Mouse (Mus musculus): ENCODE measurements around the gene Itpkc. TPM values are rescaled to one million over a fixed set of nuclear protein-coding genes. Genes with fewer than 3 reads are reported as not detected.
A peak's percentile ranks its signal among the peaks of the same experiment; 100 is the strongest.

The Itpkc gene
- polyA plus RNA-seq, 2 experiments, result 1.3 to 2.0 TPM

- H3K36me3 ChIP-seq (replicated peaks; ENCODE audit: control insufficient read depth, insufficient read depth, low read depth), result peaks cover 68% of the 10 kb centered on the region
- no peak overlapping the region for H3K4me3 ChIP-seq (ENCODE audit: insufficient read depth in 1 of 2, low read depth in 2 of 2, low read length in 2 of 2)
- ATAC-seq (ENCODE audit: insufficient read depth) (no peak), DNase-seq (ENCODE audit: low read depth in 3 of 3, low spot score in 3 of 3) (no peak)
- TF ChIP-seq CTCF (IDR thresholded peaks at IDR 0.05; ENCODE audit: low read depth) (peak; percentile 58), EP300 (IDR thresholded peaks at IDR 0.05; ENCODE audit: low read depth) (no peak)
- H3K27me3 ChIP-seq (ENCODE audit: control insufficient read depth, insufficient read depth, low read length), result no peaks in the 10 kb centered on the region
- 83% methylated on average over 10 of the region's 10 CpGs for WGBS (ENCODE audit: insufficient replicate concordance)
- H3K9ac ChIP-seq (replicated peaks), result no peak overlapping the region
- peaks cover under 1 to 1% of the 10 kb centered on the region in 2 experiments; a peak in 2 of 4 replicates for H3K4me1 ChIP-seq (replicated peaks; ENCODE audit: control insufficient read depth in 2 of 2, insufficient read depth in 2 of 2, low read length in 1 of 2)
- no peak overlapping the region for H3K27ac ChIP-seq
- no peak overlapping the region for H3K4me2 ChIP-seq (ENCODE audit: low read depth)
- no peaks in the 10 kb centered on the region for H3K9me3 ChIP-seq (ENCODE audit: control insufficient read depth, low read length)
These were observed 39.1 kb downstream of the Itpkc start for GRCm38 (mm10) chr7:27189271-27189931.

- peaks cover 41% of the 10 kb centered on the region for H3K36me3 ChIP-seq (replicated peaks; ENCODE audit: control insufficient read depth, insufficient read depth, low read depth)
These were observed 42.5 kb downstream of the Itpkc start for GRCm38 (mm10) chr7:27185986-27186385.

GRCm38 (mm10) chr7:27184964-27185363 lies 43.5 kb downstream of the Itpkc start:
- H3K27me3 ChIP-seq (ENCODE audit: control insufficient read depth, insufficient read depth, low read length), result no peaks in the 10 kb centered on the region
- H3K36me3 ChIP-seq (replicated peaks; ENCODE audit: control insufficient read depth, insufficient read depth, low read depth), result peaks cover 34% of the 10 kb centered on the region
- TF ChIP-seq EP300 (IDR thresholded peaks at IDR 0.05; ENCODE audit: low read depth) (no peak), CTCF (IDR thresholded peaks at IDR 0.05; ENCODE audit: low read depth) (peak; percentile 88)
- no peak overlapping the region for H3K27ac ChIP-seq
- H3K9ac ChIP-seq (replicated peaks), result no peak overlapping the region
- no peak overlapping the region for H3K4me3 ChIP-seq (ENCODE audit: insufficient read depth in 1 of 2, low read depth in 2 of 2, low read length in 2 of 2)
- H3K4me2 ChIP-seq (ENCODE audit: low read depth), result no peak overlapping the region
- peaks cover 0 to 3% of the 10 kb centered on the region in 2 experiments; a peak in 1 of 4 replicates for H3K4me1 ChIP-seq (replicated peaks; ENCODE audit: control insufficient read depth in 2 of 2, insufficient read depth in 2 of 2, low read length in 1 of 2)
- 22% methylated on average over 3 of the region's 3 CpGs for WGBS (ENCODE audit: insufficient replicate concordance)
- ATAC-seq (ENCODE audit: insufficient read depth) (no peak), DNase-seq (ENCODE audit: low read depth in 3 of 3, low spot score in 3 of 3) (peak in 1 of 3 experiments; percentile 30)
- no peaks in the 10 kb centered on the region for H3K9me3 ChIP-seq (ENCODE audit: control insufficient read depth, low read length)

More at GRCm38 (mm10) chr7:27185986-27186385, 42.5 kb downstream of the Itpkc start:
- H3K27me3 ChIP-seq (ENCODE audit: control insufficient read depth, insufficient read depth, low read length), result no peaks in the 10 kb centered on the region
- H3K4me3 ChIP-seq (ENCODE audit: insufficient read depth in 1 of 2, low read depth in 2 of 2, low read length in 2 of 2), result no peak overlapping the region
- WGBS (ENCODE audit: insufficient replicate concordance), result 74% methylated on average over 5 of the region's 5 CpGs
- ATAC-seq (ENCODE audit: insufficient read depth) (no peak), DNase-seq (ENCODE audit: low read depth in 3 of 3, low spot score in 3 of 3) (no peak)
- TF ChIP-seq CTCF (IDR thresholded peaks at IDR 0.05; ENCODE audit: low read depth) (no peak), EP300 (IDR thresholded peaks at IDR 0.05; ENCODE audit: low read depth) (no peak)
- no peak overlapping the region for H3K27ac ChIP-seq
- H3K4me1 ChIP-seq (replicated peaks; ENCODE audit: control insufficient read depth in 2 of 2, insufficient read depth in 2 of 2, low read length in 1 of 2), result no peaks in the 10 kb centered on the region
- H3K9me3 ChIP-seq (ENCODE audit: control insufficient read depth, low read length), result no peaks in the 10 kb centered on the region
- no peak overlapping the region for H3K9ac ChIP-seq (replicated peaks)
- H3K4me2 ChIP-seq (ENCODE audit: low read depth), result no peak overlapping the region

GRCm38 (mm10) chr7:27182498-27182897 lies 46.0 kb downstream of the Itpkc start:
- ATAC-seq (ENCODE audit: insufficient read depth) (no peak), DNase-seq (ENCODE audit: low read depth in 3 of 3, low spot score in 3 of 3) (no peak)
- H3K4me2 ChIP-seq (ENCODE audit: low read depth), result no peak overlapping the region

GRCm38 (mm10) chr7:27180837-27181695 lies 47.4 kb downstream of the Itpkc start, which contains the start of the genes Gm21983 and Mia:
Gm21983 (minus strand) TSS chr7:27181086.
Mia (minus strand) TSS chr7:27181157.
- no peak for ATAC-seq (ENCODE audit: insufficient read depth)
- no peak within 1 kb of the TSS for H3K9ac ChIP-seq (replicated peaks)
- no peak for TF ChIP-seq CTCF (IDR thresholded peaks at IDR 0.05; ENCODE audit: low read depth)
- no peak for TF ChIP-seq EP300 (IDR thresholded peaks at IDR 0.05; ENCODE audit: low read depth)
- peaks cover 10 to 18% of the 10 kb centered on the region in 2 experiments for H3K4me1 ChIP-seq (replicated peaks; ENCODE audit: control insufficient read depth in 2 of 2, insufficient read depth in 2 of 2, low read length in 1 of 2)
- H3K4me3 ChIP-seq (ENCODE audit: insufficient read depth in 1 of 2, low read depth in 2 of 2, low read length in 2 of 2), result no peak within 1 kb of the TSS
- H3K27ac ChIP-seq, result no peak within 1 kb of the TSS
- H3K27me3 ChIP-seq (ENCODE audit: control insufficient read depth, insufficient read depth, low read length), result no peaks in the 10 kb centered on the region
- WGBS (ENCODE audit: insufficient replicate concordance), result 64% methylated on average over 14 of the region's 14 CpGs
- no peaks in the 10 kb centered on the region for H3K9me3 ChIP-seq (ENCODE audit: control insufficient read depth, low read length)
- H3K36me3 ChIP-seq (replicated peaks; ENCODE audit: control insufficient read depth, insufficient read depth, low read depth), result peaks cover 9% of the 10 kb centered on the region
- H3K4me2 ChIP-seq (ENCODE audit: low read depth), result no peak within 1 kb of the TSS
- no peak for DNase-seq (ENCODE audit: low read depth in 3 of 3, low spot score in 3 of 3)

More at GRCm38 (mm10) chr7:27182498-27182897, 46.0 kb downstream of the Itpkc start:
- WGBS (ENCODE audit: insufficient replicate concordance), result 70% methylated on average over 1 of the region's 1 CpGs
- TF ChIP-seq CTCF (IDR thresholded peaks at IDR 0.05; ENCODE audit: low read depth) (no peak), EP300 (IDR thresholded peaks at IDR 0.05; ENCODE audit: low read depth) (no peak)
- Histone ChIP-seq H3K9me3 (ENCODE audit: control insufficient read depth, low read length) (no peaks in the 10 kb centered on the region), H3K4me1 (replicated peaks; ENCODE audit: control insufficient read depth in 2 of 2, insufficient read depth in 2 of 2, low read length in 1 of 2) (peaks cover 10 to 18% of the 10 kb centered on the region in 2 experiments), H3K27me3 (ENCODE audit: control insufficient read depth, insufficient read depth, low read length) (no peaks in the 10 kb centered on the region), H3K36me3 (replicated peaks; ENCODE audit: control insufficient read depth, insufficient read depth, low read depth) (peaks cover 17% of the 10 kb centered on the region), H3K4me3 (ENCODE audit: insufficient read depth in 1 of 2, low read depth in 2 of 2, low read length in 2 of 2) (no peak overlapping the region), H3K9ac (replicated peaks) (no peak overlapping the region), H3K27ac (no peak overlapping the region)

Data from liver, embryonic 14.5 days (tissue).